Mouse (Mus musculus) liver, embryonic 14.5 days (tissue): ENCODE measurements at regions not wholly inside any gene's neighbourhood (a gene's known extent, or its start where the extent isn't known, plus 50 kb on each side); places are given as distances from the start of the nearest gene placed in this dataset.

Experiments
- CTCF ChIP-seq: IDR thresholded peaks from 2 replicates; pipeline ENCODE4 v1.5.1; 2016; ENCODE audit warnings: antibody characterized with exemption, low read depth, control low read depth
- EP300 ChIP-seq: IDR thresholded peaks from 2 replicates; pipeline ENCODE4 v1.6.1; 2016; ENCODE audit warnings: antibody characterized with exemption, low read depth

DNA sequence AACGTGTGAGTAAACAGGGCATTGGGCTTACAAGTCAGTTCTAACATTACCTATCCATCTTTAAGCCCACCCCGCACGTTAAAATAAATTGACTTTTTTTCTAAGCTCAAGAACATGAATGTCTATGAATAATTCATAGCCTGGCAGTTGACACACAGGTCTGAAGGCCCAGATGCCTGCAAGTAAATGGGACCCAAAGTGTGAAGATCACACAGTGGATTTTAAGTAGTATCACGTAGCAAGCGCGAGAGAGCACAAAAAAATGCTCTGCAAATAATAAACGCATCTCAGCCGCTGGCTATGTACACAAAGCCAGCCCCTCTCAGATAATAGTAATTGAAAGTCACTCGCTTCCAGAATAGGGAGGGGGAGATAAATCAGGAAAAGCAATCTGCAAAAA lies 410.1 kb upstream of the Gm6657 start:
- TF ChIP-seq EP300 (no peak), CTCF (no peak)
